Mouse (Mus musculus) forebrain, embryonic 13.5 days (tissue): ENCODE data around the gene Ptges. TPM values are rescaled to one million over a fixed set of nuclear protein-coding genes. Genes with fewer than 3 reads are reported as not detected.

Source experiments
- ATAC-seq: fragments of 200-750 bp; cut with Nextera tagmentation; 2 replicates; pipeline ENCODE4 v1.8.0; 2017
- H3K27ac ChIP-seq: fragments of 300-500 bp; sonication (generic); 2 replicates; pipeline ENCODE4 v1.5.1; 2015; ENCODE audit warnings: inconsistent platforms, mild to moderate bottlenecking, moderate library complexity
- H3K27me3 ChIP-seq: fragments of 300-500 bp; sonication (generic); 2 replicates; pipeline ENCODE4 v1.6.1; 2015; ENCODE audit warnings: mild to moderate bottlenecking, inconsistent platforms
- H3K36me3 ChIP-seq: fragments of 300-500 bp; sonication (generic); 2 replicates; pipeline ENCODE4 v1.6.1; 2015; ENCODE audit warnings: mild to moderate bottlenecking, inconsistent platforms; ENCODE audit not compliant: poor library complexity, severe bottlenecking
- H3K4me1 ChIP-seq: fragments of 300-500 bp; sonication (generic); 2 replicates; pipeline ENCODE4 v1.6.1; 2015; ENCODE audit warnings: inconsistent platforms
- H3K4me2 ChIP-seq: fragments of 300-500 bp; sonication (generic); 2 replicates; pipeline ENCODE4 v1.6.1; 2015; ENCODE audit warnings: inconsistent platforms, mild to moderate bottlenecking, moderate library complexity
- H3K4me3 ChIP-seq: fragments of 300-500 bp; sonication (generic); 2 replicates; pipeline ENCODE4 v1.5.1; 2015; ENCODE audit warnings: mild to moderate bottlenecking, inconsistent platforms
- H3K9ac ChIP-seq: fragments of 300-500 bp; sonication (generic); 2 replicates; pipeline ENCODE4 v1.6.1; 2015; ENCODE audit warnings: mild to moderate bottlenecking, inconsistent platforms
- H3K9me3 ChIP-seq: fragments of 300-500 bp; sonication (generic); replicated peaks from 2 replicates; pipeline ENCODE4 v1.6.1; 2016; ENCODE audit warnings: inconsistent platforms
- WGBS: fragments of 180-500 bp; shearing (Covaris S2); methylation state at CpG from one replicate; pipeline ENCODE4 v1.1.7; 2015; 5-methylcytosine and 5-hydroxymethylcytosine counted together
- polyA plus RNA-seq: library from polyadenylated mRNA; unstranded; fragments of >200 nt; fragmentation: Nextera tagmentation; extraction: Ambion mirVana; gene quantifications from 2 replicates; pipeline ENCODE4 v1.2.1, GENCODE M21; 2015

Gene Ptges
- polyA plus RNA-seq, 1 experiment from 2014 or later, result 2.1 TPM

GRCm38 (mm10) chr2:30912291-30912773, 17.3 kb downstream of the Ptges start:
- 65% methylated on average over 4 of the region's 4 CpGs for WGBS
- Histone ChIP-seq H3K4me3 (no peak overlapping the region), H3K36me3 (no peaks in the 10 kb centered on the region), H3K4me2 (no peak overlapping the region), H3K9ac (no peak overlapping the region), H3K9me3 (no peaks in the 10 kb centered on the region), H3K27ac (no peak overlapping the region), H3K4me1 (no peaks in the 10 kb centered on the region; the same call in 1 of the 2 replicates), H3K27me3 (no peaks in the 10 kb centered on the region)
- no peak for ATAC-seq

GRCm38 (mm10) chr2:30906641-30907040, 23.0 kb downstream of the Ptges start:
- no peak for ATAC-seq
- Histone ChIP-seq H3K27me3 (0 out of 2 replicates have a peak, but pooled peaks cover 11% of the 10 kb centered on the region), H3K4me2 (no peak overlapping the region), H3K36me3 (no peaks in the 10 kb centered on the region), H3K4me3 (no peak overlapping the region), H3K4me1 (peaks cover 13% of the 10 kb centered on the region), H3K9me3 (no peaks in the 10 kb centered on the region), H3K9ac (no peak overlapping the region), H3K27ac (no peak overlapping the region)
- 77% methylated on average over 4 of the region's 4 CpGs for WGBS

GRCm38 (mm10) chr2:30905906-30906305, 23.8 kb downstream of the Ptges start:
- Histone ChIP-seq H3K36me3 (no peaks in the 10 kb centered on the region), H3K4me3 (no peak overlapping the region), H3K9ac (no peak overlapping the region), H3K4me2 (no peak overlapping the region), H3K27me3 (0 out of 2 replicates have a peak, but pooled peaks cover 11% of the 10 kb centered on the region), H3K9me3 (no peaks in the 10 kb centered on the region), H3K27ac (no peak overlapping the region), H3K4me1 (peaks cover 13% of the 10 kb centered on the region)
- WGBS, result 85% methylated on average over 8 of the region's 8 CpGs
- ATAC-seq, result no peak

- no peak for ATAC-seq
- Histone ChIP-seq H3K36me3 (no peaks in the 10 kb centered on the region), H3K27ac (no peak overlapping the region), H3K27me3 (0 out of 2 replicates have a peak, but pooled peaks cover 11% of the 10 kb centered on the region), H3K4me3 (no peak overlapping the region), H3K4me1 (peaks cover 13% of the 10 kb centered on the region), H3K9me3 (no peaks in the 10 kb centered on the region), H3K9ac (no peak overlapping the region), H3K4me2 (no peak overlapping the region)
- WGBS, result 86% methylated on average over 7 of the region's 7 CpGs
Observed at GRCm38 (mm10) chr2:30904991-30905390, 24.7 kb downstream of the Ptges start.

GRCm38 (mm10) chr2:30904231-30904630, 25.4 kb downstream of the Ptges start:
- H3K9ac ChIP-seq, result no peak overlapping the region
- ATAC-seq, result no peak
- H3K4me2 ChIP-seq, result no peak overlapping the region
- H3K4me1 ChIP-seq, result peaks cover 13% of the 10 kb centered on the region
- H3K9me3 ChIP-seq, result no peaks in the 10 kb centered on the region
- 0 out of 2 replicates have a peak, but pooled peaks cover 11% of the 10 kb centered on the region for H3K27me3 ChIP-seq
- no peak overlapping the region for H3K4me3 ChIP-seq
- H3K27ac ChIP-seq, result no peak overlapping the region
- WGBS, result 83% methylated on average over 6 of the region's 6 CpGs
- H3K36me3 ChIP-seq, result no peaks in the 10 kb centered on the region

GRCm38 (mm10) chr2:30902726-30903722, 26.6 kb downstream of the Ptges start:
- Histone ChIP-seq H3K9me3 (no peaks in the 10 kb centered on the region), H3K4me1 (peaks cover 13% of the 10 kb centered on the region), H3K4me3 (peak overlapping the region; percentile 34), H3K4me2 (peak overlapping the region; percentile 66), H3K27ac (no peak overlapping the region), H3K9ac (peak overlapping the region; percentile 62), H3K36me3 (no peaks in the 10 kb centered on the region), H3K27me3 (0 out of 2 replicates have a peak, but pooled peaks cover 11% of the 10 kb centered on the region)
- 10% methylated on average over 37 of the region's 37 CpGs for WGBS
- 0 out of 2 replicates have a peak, but pooled peaks have one; percentile 45 for ATAC-seq

GRCm38 (mm10) chr2:30902256-30902655, 27.4 kb downstream of the Ptges start:
- Histone ChIP-seq H3K4me3 (peak overlapping the region; percentile 34), H3K36me3 (no peaks in the 10 kb centered on the region), H3K27me3 (0 out of 2 replicates have a peak, but pooled peaks cover 11% of the 10 kb centered on the region), H3K4me1 (peaks cover 16% of the 10 kb centered on the region), H3K4me2 (peak overlapping the region; percentile 66), H3K27ac (no peak overlapping the region), H3K9me3 (no peaks in the 10 kb centered on the region), H3K9ac (peak overlapping the region; percentile 62; the same call in 1 of the 2 replicates)
- WGBS, result 38% methylated on average over 8 of the region's 8 CpGs
- no peak for ATAC-seq

- H3K27ac ChIP-seq, result no peak overlapping the region
- 0 out of 2 replicates have a peak, but pooled peaks cover 11% of the 10 kb centered on the region for H3K27me3 ChIP-seq
- ATAC-seq, result no peak
- no peak overlapping the region for H3K4me3 ChIP-seq
- H3K4me2 ChIP-seq, result no peak overlapping the region
- H3K9ac ChIP-seq, result no peak overlapping the region
- no peaks in the 10 kb centered on the region for H3K9me3 ChIP-seq
- H3K4me1 ChIP-seq, result peaks cover 22% of the 10 kb centered on the region
- 57% methylated on average over 6 of the region's 6 CpGs for WGBS
- H3K36me3 ChIP-seq, result no peaks in the 10 kb centered on the region
Observed at GRCm38 (mm10) chr2:30901646-30902160, 28.0 kb downstream of the Ptges start.

- H3K4me3 ChIP-seq, result no peak overlapping the region
- 0 out of 2 replicates have a peak, but pooled peaks cover 11% of the 10 kb centered on the region for H3K27me3 ChIP-seq
- H3K9me3 ChIP-seq, result no peaks in the 10 kb centered on the region
- H3K4me1 ChIP-seq, result peaks cover 22% of the 10 kb centered on the region
- 88% methylated on average over 14 of the region's 14 CpGs for WGBS
- ATAC-seq, result no peak
- H3K36me3 ChIP-seq, result no peaks in the 10 kb centered on the region
- no peak overlapping the region for H3K4me2 ChIP-seq
- H3K9ac ChIP-seq, result no peak overlapping the region
- no peak overlapping the region for H3K27ac ChIP-seq
Observed at GRCm38 (mm10) chr2:30899397-30900069, 30.1 kb downstream of the Ptges start.

- H3K36me3 ChIP-seq, result no peaks in the 10 kb centered on the region
- 0 out of 2 replicates have a peak, but pooled peaks cover 6% of the 10 kb centered on the region for H3K27me3 ChIP-seq
- H3K4me3 ChIP-seq, result no peak overlapping the region
- no peak overlapping the region for H3K4me2 ChIP-seq
- ATAC-seq, result no peak
- 48% methylated on average over 6 of the region's 6 CpGs for whole genome bisulfite sequencing
- H3K27ac ChIP-seq, result no peak overlapping the region
- no peaks in the 10 kb centered on the region for H3K9me3 ChIP-seq
- no peak overlapping the region for H3K9ac ChIP-seq
- H3K4me1 ChIP-seq, result peaks cover 9% of the 10 kb centered on the region
Observed at GRCm38 (mm10) chr2:30897291-30897690, 32.4 kb downstream of the Ptges start.

- no peak overlapping the region for H3K9ac ChIP-seq
- H3K4me2 ChIP-seq, result no peak overlapping the region
- ATAC-seq, result no peak
- no peak overlapping the region for H3K4me3 ChIP-seq
- H3K4me1 ChIP-seq, result peaks cover 12% of the 10 kb centered on the region; the same call in 1 of the 2 replicates
- H3K27me3 ChIP-seq, result no peaks in the 10 kb centered on the region
- H3K27ac ChIP-seq, result no peak overlapping the region
- WGBS, result 89% methylated on average over 7 of the region's 7 CpGs
- no peaks in the 10 kb centered on the region for H3K9me3 ChIP-seq
- no peaks in the 10 kb centered on the region for H3K36me3 ChIP-seq
Observed at GRCm38 (mm10) chr2:30893946-30894345, 35.7 kb downstream of the Ptges start.
